Mouse (Mus musculus): ENCODE data around the gene Sh3gl1.
A peak's percentile ranks its signal among the peaks of the same experiment; 100 is the strongest.

- TF ChIP-seq POLR2A (IDR thresholded peaks at IDR 0.05; ENCODE audit: borderline replicate concordance, control insufficient read depth, low read depth, low read length) (no peak), CTCF (IDR thresholded peaks at IDR 0.05; ENCODE audit: control insufficient read depth, insufficient read depth, low read length) (0 out of 2 replicates have a peak, but pooled peaks have one; percentile 4)
Measured at GRCm38 (mm10) chr17:56079921-56080320, 43.5 kb upstream of the Sh3gl1 start.

Measured in bone marrow, adult 2 months (tissue).